Mouse (Mus musculus) kidney, adult 9 months (tissue): ENCODE measurements around the gene Sp8.

Experiments used
- DNase-seq: peaks from one replicate; pipeline ENCODE4 v3.0.0; 2022

Sp8 gene

GRCm38 (mm10) chr12:118846221-118846620 is at the start of gene Sp8:
Gene Sp8, plus strand, starts transcription at chr12:118846329.
- DNase-seq = no peak

DNA sequence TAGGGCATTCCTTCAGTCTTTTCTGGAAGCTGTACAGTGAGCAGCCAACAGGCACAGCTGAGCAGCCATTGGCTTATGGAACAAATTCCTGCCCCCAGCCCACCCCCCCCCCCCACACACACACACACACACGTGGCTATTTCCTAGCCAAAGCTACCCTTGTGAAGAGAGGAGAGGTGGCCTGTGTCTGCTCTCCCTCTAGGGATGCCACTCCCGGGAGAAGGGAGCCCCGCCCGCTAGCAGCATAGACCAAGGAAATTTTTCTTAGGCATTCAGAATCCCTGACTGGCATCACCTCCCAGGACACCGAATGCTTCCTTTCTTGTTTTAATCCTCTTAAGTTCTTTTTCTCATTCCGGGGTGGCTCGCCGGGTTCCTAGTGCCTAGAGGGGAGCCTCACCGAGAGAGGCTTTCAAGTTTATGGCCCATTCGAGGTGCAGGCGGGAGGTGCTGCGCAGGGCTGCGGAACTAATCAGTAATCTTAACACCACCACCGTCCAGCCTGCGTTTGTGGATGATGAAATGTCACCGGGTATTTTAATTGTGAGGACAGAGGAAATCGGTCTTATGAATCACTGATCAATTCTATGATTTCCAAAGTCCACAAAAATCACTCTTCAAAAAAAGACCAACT is 34.7 kb upstream of the Sp8 start:
- DNase-seq = no peak

- DNase-seq = no peak
These were observed 31.6 kb upstream of the Sp8 start for GRCm38 (mm10) chr12:118814561-118814960.

- DNase-seq = peak; percentile 25
These were observed 30.0 kb upstream of the Sp8 start for GRCm38 (mm10) chr12:118816156-118816555.

- DNase-seq = no peak
These were observed 16.2 kb upstream of the Sp8 start for GRCm38 (mm10) chr12:118829881-118830280.

GRCm38 (mm10) chr12:118836411-118837341 is 9.5 kb upstream of the Sp8 start:
- DNase-seq = no peak

DNA sequence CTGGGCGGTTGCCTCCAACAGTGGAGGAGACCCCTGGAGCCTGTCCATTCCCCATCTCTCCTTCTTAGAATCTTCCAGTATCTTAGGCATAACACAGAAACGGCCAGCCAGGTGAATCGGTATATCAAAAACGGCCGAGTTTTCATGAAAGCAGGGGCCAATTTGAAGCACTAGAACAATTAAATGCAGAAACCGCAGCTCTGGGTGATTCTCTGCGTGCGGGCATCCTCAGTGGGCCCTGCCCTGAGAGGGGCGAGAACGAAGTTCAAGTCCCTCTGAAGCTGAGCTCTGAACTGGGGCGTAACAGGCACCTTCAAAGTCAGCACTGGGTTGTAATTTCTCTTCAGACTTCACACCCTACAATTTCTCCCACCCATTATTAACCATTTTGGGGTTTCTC is 8.8 kb upstream of the Sp8 start:
- no peak for DNase-seq

- no peak for DNase-seq
These were observed 7.9 kb upstream of the Sp8 start for GRCm38 (mm10) chr12:118838260-118838659.

GRCm38 (mm10) chr12:118839398-118839797 is 6.7 kb upstream of the Sp8 start:
- DNase-seq = no peak

GRCm38 (mm10) chr12:118840301-118840700 is 5.8 kb upstream of the Sp8 start:
- DNase-seq = no peak

GRCm38 (mm10) chr12:118840861-118841260 is 5.3 kb upstream of the Sp8 start:
- no peak for DNase-seq

DNA sequence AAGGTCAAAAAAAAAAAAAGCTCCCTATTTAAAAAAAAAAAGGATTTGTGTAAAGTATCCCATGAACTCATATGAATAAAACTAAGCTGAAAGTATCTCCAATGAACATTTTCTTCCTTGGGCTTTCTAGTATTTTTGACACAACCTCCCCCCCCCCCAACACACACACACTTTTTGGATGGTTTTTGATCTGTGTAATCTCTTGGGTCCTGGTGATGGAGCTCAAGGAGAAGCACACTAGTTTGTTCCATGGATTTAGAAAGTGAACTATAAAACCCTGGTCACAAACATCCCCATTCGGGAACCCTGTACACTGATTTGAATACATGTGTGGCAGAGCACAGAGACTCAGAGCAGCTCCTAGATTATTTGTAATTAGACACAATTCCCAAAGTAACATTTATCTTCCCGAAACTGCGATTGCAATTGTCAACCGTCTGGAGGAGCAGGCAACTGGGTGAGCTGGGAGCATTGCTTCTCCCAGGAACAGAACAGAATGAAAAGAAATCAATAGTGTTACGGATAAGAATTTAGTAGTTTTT is 4.7 kb upstream of the Sp8 start:
- DNase-seq = no peak

DNA sequence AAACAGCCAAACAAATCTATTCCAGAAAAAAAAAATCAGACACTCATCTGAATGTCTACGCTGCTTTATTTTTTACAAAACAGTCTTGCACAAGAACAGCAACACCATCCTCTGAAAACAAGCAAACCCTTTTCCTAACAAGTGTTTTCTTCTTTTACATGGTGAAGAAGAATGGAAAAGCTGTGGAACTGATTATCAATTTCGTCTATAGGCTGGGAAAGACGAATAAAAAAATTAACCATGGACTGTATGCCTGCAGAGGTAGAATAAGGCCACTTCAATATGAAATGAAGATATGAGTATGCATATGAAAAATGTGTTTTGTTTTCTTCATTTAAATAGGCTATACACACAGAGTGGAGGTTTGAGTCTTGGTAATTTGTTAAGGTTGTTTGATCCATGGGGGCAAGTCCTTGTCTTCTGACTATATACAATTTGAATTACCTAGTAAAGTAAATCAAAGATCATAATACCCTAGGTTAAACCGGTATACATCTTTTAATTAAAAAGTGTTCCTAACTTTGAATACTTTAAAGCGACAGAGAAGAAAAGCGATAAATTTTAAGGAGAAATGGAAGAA is 4.1 kb upstream of the Sp8 start:
- DNase-seq = no peak

DNA sequence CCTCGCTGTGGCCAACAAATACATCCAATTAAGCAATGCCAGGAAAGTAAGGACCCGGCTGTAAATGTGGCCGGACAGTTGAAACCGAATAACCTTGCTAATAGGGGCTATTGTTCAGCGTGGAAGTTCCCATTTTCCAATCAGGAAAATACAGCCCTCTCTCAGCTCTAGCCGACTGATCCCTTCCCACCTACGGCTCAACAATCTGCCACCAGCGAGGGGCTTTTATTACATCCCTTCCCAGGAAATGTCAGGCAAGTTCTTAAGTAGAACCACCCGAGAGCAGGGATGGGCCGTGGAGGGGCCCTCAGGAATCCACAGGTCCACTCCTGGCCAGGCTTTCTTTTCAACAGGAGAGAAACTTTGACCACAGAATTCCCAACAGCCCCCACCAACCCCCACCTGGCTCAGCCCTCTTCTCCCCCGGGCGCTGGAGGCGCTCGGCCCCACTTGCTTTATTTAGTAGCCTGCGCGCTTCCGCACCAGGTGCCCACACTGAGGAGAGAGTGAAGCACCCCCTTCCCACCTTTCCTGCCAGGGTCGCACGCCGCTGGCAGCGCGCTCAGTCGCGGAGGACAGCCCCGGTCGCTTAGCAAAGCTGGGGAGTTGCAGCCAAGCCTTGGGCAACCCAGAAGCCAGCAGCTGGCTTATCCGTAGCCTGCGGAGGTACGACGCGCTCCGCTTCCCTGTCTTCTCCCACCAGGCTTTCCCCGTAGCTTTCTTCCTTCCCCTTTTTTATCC is 3.3 kb upstream of the Sp8 start:
- no peak for DNase-seq

- no peak for DNase-seq
These were observed 2.0 kb upstream of the Sp8 start for GRCm38 (mm10) chr12:118844111-118844510.

- DNase-seq = no peak
These were observed 1.3 kb upstream of the Sp8 start for GRCm38 (mm10) chr12:118844841-118845240.

DNA sequence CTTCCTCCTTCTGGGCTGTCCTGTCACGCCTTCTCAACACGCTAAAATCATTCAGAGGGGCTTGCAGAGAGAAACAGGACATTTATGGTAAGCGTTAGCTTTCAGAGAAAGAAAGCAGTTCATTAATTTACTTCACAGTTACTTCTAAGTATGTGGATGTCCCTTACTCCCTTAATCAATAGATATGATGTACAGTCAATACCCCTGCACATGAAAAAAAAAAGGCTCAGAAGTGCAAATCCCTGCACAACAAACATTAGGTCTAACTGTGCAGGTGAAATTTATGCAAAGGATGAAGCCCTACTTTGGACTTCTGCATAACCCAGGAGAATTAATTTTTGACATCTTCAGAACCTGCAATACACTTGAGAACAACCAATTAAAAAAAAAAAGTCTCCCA is 778 bp upstream of the Sp8 start:
- no peak for DNase-seq

- no peak for DNase-seq
These were observed 656 bp downstream of the Sp8 start for GRCm38 (mm10) chr12:118846649-118847321.

GRCm38 (mm10) chr12:118847381-118847780 is 1.3 kb downstream of the Sp8 start:
- no peak for DNase-seq

GRCm38 (mm10) chr12:118847861-118848495 is 1.8 kb downstream of the Sp8 start:
- no peak for DNase-seq

DNA sequence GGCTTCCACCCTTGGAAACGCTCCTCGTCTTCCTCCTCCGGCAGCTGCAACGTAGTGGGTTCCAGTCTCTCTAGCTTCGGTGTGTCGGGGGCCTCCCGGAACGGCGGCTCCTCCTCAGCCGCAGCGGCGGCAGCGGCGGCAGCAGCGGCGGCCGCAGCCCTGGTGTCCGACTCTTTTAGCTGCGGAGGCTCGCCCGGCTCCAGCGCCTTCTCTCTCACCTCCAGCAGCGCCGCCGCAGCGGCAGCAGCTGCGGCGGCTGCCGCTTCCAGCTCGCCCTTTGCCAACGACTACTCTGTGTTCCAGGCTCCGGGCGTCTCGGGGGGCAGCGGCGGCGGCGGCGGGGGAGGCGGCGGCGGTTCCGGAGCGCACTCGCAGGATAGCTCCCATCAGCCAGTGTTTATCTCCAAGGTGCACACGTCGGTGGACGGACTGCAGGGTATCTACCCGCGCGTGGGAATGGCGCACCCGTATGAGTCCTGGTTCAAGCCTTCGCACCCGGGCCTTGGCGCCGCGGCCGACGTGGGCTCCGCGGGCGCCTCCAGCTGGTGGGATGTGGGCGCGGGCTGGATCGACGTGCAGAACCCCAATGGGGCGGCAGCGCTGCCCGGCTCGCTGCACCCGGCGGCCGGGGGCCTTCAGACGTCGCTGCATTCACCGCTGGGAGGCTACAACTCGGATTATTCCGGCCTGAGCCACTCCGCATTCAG is 2.5 kb downstream of the Sp8 start:
- no peak for DNase-seq
